Mouse (Mus musculus) E14TG2a.4 (cell line): Measurements from ENCODE around the gene Snx15.

Experiments
- CTCF ChIP-seq: conservative IDR thresholded peaks from 2 replicates; pipeline ENCODE4 v1.5.1; 2014; ENCODE audit warnings: low read length
- NANOG ChIP-seq: IDR thresholded peaks from 2 replicates; pipeline ENCODE4 v1.6.1; 2014; ENCODE audit warnings: borderline replicate concordance, low read length, mixed read lengths
- POU5F1 ChIP-seq: IDR thresholded peaks from 2 replicates; pipeline ENCODE4 v1.6.1; 2014; ENCODE audit warnings: low read length, borderline replicate concordance

- TF ChIP-seq CTCF (no peak), POU5F1 (no peak), NANOG (no peak)
Observed at GRCm38 (mm10) chr19:6097847-6098246, 30.3 kb downstream of the Snx15 start.
